Mouse (Mus musculus) layer of hippocampus, adult 11-12 months (tissue): ENCODE data around the gene Sgip1.

ENCODE experiments used
- DNase-seq: peaks from one replicate; pipeline ENCODE4 v3.0.0; 2022; ENCODE audit warnings: low spot score

The Sgip1 gene

GRCm38 (mm10) chr4:102976290-102977275 is 235.5 kb downstream of the Sgip1 start:
- no peak for DNase-seq

- no peak for DNase-seq
Observed at GRCm38 (mm10) chr4:102977778-102978321, 236.8 kb downstream of the Sgip1 start.

- DNase-seq = peak; percentile 11
Observed at GRCm38 (mm10) chr4:102978440-102978839, 237.3 kb downstream of the Sgip1 start, which contains the start of gene Tctex1d1. TSS of gene Tctex1d1 (plus strand) at chr4:102978606.

GRCm38 (mm10) chr4:102979385-102979784 is 238.3 kb downstream of the Sgip1 start:
- DNase-seq = no peak

- no peak for DNase-seq
Observed at GRCm38 (mm10) chr4:102981709-102982108, 240.6 kb downstream of the Sgip1 start.

- no peak for DNase-seq
Observed at GRCm38 (mm10) chr4:102986173-102986572, 245.1 kb downstream of the Sgip1 start.

- DNase-seq = peak; percentile 71
Observed at GRCm38 (mm10) chr4:102986917-102987316, 245.8 kb downstream of the Sgip1 start.

GRCm38 (mm10) chr4:102987325-102987724 is 246.2 kb downstream of the Sgip1 start:
- DNase-seq = no peak

GRCm38 (mm10) chr4:102987756-102988155 is 246.7 kb downstream of the Sgip1 start:
- DNase-seq = no peak

- DNase-seq = no peak
Observed at GRCm38 (mm10) chr4:102988526-102988925, 247.4 kb downstream of the Sgip1 start.

GRCm38 (mm10) chr4:102989391-102989790 is 248.3 kb downstream of the Sgip1 start:
- no peak for DNase-seq

GRCm38 (mm10) chr4:102990016-102990415 is 248.9 kb downstream of the Sgip1 start:
- no peak for DNase-seq

- DNase-seq = no peak
Observed at GRCm38 (mm10) chr4:102990595-102991340, 249.7 kb downstream of the Sgip1 start.

- DNase-seq = no peak
Observed at GRCm38 (mm10) chr4:102991685-102992084, 250.6 kb downstream of the Sgip1 start.

GRCm38 (mm10) chr4:103004681-103005080 is 263.6 kb downstream of the Sgip1 start:
- DNase-seq = no peak

- no peak for DNase-seq
Observed at GRCm38 (mm10) chr4:103005190-103005945, 264.3 kb downstream of the Sgip1 start.

GRCm38 (mm10) chr4:103006266-103006665 is 265.2 kb downstream of the Sgip1 start:
- DNase-seq = no peak

- DNase-seq = no peak
Observed at GRCm38 (mm10) chr4:103006943-103007418, 265.9 kb downstream of the Sgip1 start.

- DNase-seq = no peak
Observed at GRCm38 (mm10) chr4:103010734-103011133, 269.6 kb downstream of the Sgip1 start.

GRCm38 (mm10) chr4:103011823-103012222 is 270.7 kb downstream of the Sgip1 start:
- DNase-seq = no peak

GRCm38 (mm10) chr4:103013490-103013889 is 272.4 kb downstream of the Sgip1 start:
- DNase-seq = no peak
